Mouse (Mus musculus): ENCODE results near the gene Gm49378.

- no peak for TF ChIP-seq POLR2A (IDR thresholded peaks at IDR 0.05; ENCODE audit: low read depth, low read length)
- no peak for TF ChIP-seq CTCF (IDR thresholded peaks at IDR 0.05; ENCODE audit: extremely low read depth, insufficient read depth, insufficient read length, insufficient replicate concordance)
Observed at GRCm38 (mm10) chr14:55628077-55628827, 9.4 kb downstream of the Gm49378 start.
